Mouse (Mus musculus) c-Kit-positive CD71-positive TER-119-negative erythroid progenitor cells, embryonic 14.5 days (primary cell): ENCODE results near the gene Cntrob.

ENCODE experiments used
- DNase-seq: peaks from one replicate; pipeline ENCODE4 v3.0.0-alpha.2; 2013; ENCODE audit warnings: low read depth

Gene Cntrob

DNA sequence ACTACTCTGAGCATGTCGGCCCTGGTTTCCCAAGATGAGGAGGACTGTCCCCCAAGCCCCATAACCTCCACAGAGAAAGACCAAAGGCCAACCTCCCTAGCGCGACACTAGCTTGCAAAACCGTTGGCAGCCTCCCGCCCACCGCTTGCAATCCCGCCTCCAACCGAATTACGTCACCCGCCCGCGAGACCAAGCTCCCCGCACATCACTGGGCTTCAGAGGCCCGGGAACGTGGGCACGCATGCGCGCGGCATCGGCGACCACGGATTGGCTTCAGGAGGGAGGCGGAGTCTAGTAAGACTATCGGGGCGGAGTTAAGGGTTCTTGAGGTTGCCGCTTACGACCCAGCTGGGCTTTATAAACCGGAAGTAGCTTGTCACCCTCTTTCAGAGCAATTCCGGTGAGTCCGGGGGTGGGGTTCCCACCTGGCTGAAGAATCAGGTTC is at the start of gene Cntrob, which contains the start of gene Trappc1:
TSS of gene Cntrob (minus strand) at position 109 of the 445 bp plus-strand sequence.
TSS of gene Trappc1 (plus strand) at position 314 of the 445 bp plus-strand sequence.
- DNase-seq, result peak; percentile 97

DNA sequence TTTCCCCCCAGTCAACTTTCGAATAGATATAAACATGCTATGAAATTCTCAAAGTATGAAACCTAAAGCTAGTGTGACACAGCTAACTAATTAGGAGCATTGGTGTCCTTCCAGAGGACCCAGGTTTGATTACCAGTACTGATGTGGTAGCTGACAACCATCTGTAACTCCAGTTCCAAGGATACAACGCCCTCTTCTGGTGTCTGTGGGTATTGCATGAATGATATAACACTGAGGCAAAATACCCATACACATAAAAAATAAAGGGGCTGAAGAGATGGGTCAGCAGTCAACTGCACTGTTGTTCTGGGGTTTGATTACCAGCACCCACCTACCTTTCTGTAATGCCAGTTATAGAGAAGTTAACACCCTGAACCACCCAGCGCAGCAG is 49.2 kb upstream of the Cntrob start:
- DNase-seq, result no peak

DNA sequence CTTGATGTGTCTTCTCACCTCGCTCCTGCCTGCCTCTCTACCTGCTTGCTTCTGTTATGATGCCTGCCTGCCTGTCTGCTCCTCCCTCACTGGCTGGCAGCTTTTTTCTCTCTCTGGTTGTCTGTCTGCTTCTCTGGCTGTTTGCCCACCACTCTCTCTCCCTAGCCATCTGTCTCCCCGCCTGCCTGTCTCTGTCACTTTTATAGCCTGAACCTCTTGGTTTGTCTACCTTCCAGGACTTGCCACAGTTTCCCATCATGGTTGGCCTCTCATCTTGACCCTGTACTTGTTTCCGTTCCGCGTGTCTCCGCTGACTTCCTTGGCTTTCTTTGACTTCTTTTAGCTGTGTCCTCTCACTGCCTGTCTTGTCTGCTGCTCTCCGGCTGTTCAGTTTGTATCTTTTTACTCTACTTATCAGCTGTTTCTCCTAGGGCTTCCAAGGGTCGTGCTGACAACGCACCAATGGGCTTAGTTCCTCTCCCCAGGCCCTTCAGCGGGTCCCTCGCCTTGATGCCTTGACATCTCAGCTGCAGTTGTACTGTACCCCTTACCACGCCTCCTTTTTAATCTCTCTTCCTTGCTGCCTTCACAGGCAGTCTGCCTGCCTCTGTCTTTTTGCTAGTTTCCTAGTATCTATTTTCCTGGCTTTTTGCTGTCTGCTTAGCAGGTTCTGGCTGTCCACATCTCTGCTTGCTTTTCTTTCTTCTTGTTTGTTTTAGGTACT is 48.6 kb upstream of the Cntrob start:
- no peak for DNase-seq

DNA sequence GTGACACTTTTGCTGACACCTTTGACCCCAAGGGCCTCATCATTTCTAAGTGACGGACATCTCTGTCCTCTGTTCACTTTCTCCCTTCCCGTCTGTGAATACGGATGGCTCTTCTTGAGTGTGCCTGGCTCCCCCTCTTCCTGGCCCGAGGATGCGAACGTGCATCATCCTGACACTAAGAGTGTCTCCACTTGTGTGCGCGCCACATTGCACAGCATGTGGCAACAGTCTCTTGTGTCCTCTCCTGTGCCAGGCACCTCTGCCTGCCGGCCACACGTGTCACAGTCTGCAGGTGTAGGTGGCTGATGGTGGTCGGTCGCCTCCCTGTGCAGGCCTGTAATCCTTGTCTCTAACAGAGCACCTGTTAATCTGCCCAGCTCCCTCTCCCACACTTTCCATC is 48.0 kb upstream of the Cntrob start:
- DNase-seq, result no peak

DNA sequence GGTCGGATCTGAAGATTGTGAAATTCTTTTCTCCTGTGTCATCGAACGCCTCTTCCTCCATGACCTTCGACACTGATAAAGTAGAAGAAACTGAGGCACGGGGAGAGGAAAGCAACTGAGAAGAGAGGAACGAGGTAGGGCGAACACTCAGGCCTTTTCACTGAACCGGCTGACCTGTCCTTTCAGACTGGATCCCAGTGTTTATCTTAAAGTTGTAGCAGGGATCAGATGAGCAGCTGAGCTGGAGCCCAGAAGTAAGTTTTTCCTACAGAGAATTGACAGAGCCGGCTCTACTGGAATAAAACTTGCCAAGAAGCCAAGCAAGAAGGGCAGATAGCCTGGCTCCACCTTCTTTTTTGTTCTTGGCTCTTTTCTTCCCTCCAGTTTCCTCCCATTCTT is 47.2 kb upstream of the Cntrob start:
- DNase-seq, result no peak

DNA sequence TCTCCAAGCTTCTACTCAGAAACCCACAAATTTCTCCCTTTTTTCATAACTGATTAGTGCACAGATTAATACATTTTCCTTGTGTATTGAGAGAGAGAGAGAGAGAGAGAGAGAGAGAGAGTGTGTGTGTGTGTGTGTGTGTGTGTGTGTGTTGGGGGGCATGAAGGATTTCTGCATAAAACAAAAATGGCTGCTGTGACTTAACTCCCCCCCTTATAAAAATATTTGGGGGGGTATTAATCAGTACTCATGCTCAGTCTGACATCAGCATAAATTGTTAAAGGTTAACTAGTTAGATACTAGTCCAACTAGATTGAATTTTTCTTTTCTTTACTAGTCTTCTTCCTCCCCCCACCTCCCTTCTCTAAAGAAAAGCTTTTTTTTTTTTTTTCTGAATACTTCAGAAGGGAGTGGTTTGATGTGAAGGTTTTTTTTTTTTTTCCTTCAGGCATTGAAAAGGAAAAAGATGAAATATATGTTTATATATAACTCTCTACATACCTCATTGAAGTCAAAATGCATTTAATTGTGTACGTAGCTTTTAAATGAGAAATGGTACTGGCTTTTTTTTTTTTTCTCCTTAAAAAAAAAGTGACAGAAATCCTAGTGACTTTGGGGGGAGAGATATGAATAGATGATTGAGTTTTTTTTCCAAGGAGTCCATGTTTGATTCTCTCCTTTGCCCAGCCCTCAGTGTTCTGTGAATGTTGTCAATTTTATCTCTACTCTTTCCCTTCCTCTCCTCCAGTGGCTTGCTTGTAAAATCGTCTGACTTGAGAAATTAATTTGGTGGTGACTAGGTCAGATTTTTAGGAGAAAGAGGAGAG is 46.6 kb upstream of the Cntrob start:
- DNase-seq, result no peak

DNA sequence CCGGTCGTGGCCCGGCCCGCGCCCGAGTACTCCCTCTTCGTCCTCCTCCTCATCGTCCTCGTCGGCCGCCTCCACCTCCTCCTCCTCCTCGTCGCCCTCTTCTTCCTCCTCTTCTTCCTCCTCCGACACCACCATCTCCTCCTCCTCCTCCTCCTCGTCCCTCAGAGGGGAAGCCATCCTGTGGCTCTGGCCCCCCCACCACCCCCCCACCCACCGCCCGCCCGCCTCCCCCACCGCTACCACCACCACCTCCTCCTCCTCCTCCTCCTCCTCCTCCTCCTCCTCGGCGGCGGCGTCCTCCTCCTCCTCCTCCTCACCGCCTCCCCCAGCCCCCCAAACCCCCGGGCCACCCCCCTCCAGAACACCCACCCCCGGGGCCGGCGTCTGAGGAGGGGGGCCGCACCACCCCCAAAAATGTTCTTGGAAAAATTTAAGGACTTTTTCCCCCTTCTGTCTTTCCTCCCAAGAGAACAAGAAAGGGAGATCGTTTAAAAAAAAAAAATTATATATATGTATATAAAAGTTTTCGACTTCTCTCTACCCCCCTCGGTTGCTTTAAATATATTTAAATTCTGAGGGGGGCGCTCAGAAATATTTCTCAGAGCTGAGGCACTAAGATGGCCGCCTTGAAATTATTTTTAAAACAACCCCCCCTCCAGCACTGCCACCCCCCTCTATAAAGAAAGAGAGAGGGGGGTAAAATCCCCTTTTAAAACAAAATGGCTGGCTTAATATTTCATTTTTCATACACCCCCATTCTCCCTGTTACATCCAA is 45.8 kb upstream of the Cntrob start, which contains the start of gene Chd3:
TSS of gene Chd3 (minus strand) at position 192 of the 775 bp plus-strand sequence.
- DNase-seq, result no peak

DNA sequence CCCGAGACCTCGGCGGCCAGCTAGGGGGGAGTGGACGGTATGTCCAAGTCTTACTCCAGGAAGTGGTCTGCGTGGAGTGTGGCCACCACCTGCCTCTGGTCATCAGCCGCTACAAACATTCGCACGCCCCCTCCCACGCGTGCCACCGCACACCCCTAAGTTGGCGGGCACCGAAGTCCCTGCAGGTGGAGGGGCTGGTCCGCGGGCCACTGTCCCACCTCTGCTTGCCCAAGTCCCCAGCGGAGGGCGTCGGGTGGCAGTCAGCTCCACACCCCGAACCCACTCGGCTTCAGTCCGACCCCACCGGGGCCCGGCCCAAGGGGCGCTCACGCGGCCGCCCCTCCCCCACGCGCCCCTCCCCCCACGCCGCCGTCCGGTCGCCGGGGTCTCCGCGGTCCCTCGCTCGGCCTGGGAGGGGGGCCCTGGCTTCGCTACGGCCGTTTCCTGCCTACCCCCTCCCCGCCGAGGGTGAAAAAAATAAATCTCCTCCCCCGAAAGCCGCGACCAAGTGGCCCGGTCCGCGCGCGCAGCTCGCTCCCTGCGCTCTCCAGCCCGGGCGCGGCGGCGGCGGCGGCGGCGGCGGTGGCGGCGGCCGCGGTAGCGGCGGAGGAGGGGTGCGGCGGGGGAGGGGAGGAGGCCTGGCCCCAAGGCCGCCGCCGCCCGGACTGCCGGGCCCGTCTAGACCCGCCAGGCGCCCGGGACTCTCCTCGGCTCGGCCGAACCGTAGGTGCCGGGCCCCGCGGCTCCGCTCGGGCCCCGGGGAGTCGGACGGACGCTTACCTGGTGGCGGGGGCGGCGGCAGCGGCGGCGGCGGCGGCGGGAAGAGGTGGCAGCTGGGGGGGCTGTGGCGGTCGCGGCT is 45.0 kb upstream of the Cntrob start:
- no peak for DNase-seq

DNA sequence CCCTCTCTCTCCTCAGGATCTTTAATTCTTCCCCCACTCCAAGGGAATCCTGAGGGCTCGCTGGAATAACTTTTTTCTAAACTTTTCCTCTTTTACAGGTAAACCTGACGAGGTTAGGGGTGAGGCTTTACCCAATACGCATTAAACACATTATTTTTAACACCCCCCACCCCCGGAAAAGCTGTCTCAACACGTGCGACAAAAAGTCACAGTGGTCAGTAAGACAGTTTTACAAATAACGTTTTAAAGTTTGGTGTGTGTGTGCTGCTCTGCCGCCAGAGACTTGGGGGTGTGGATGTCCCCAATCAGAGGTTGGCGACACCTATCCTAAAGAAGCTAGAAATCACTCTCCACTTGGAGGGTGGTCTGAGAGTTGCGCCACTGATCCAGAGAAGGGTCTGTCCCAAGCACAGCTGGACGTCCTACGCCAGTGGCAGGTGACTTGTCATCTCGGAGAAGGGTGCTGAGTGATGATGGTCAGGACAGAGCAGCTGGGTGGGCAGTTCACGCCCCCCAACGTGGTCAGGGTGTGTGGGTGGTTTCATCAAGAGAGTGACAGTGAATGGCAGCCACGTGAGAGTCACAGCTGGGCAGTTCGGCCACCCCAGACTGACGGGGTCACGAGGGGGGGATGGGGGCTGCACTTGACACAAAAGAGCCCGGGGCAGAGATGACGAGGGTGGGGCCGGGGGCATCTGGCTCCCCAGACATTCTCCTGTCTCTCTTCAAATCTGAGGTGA is 44.2 kb upstream of the Cntrob start:
- no peak for DNase-seq

DNA sequence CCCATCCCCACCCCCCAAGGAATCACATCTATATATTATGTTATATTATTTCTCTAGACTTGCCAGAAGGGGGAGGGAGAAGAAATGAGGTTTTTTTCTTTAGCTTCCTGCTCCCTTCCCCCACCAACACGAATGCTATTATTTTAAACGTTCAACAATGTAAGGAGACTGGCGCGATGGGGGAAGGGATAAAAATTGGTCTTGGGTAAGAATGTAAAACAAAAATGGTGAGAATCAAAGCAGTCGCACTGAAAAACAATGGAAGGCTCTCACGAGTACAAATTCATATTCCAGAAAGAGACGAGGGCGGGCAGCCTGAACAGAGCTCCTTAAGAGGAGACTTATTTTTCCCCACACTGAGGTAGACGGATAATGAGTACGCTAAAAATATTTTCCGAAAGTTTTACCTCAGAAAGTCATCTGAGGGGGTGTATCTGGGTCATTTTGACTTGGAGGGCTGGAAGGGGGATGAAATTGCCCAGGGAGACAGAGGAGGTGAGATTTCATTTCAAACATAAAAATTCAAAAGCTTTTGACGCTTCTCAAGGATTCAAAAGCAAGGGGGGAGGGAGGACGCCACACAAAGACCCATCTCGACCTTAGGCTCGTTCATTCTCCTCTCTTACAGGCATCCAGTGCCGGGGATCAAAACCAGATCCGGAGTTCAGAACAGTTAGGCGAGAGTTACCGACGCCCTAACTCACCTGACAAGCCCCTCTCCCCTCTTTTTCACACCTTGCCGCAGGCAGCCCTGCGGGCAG is 43.5 kb upstream of the Cntrob start:
- DNase-seq, result no peak

DNA sequence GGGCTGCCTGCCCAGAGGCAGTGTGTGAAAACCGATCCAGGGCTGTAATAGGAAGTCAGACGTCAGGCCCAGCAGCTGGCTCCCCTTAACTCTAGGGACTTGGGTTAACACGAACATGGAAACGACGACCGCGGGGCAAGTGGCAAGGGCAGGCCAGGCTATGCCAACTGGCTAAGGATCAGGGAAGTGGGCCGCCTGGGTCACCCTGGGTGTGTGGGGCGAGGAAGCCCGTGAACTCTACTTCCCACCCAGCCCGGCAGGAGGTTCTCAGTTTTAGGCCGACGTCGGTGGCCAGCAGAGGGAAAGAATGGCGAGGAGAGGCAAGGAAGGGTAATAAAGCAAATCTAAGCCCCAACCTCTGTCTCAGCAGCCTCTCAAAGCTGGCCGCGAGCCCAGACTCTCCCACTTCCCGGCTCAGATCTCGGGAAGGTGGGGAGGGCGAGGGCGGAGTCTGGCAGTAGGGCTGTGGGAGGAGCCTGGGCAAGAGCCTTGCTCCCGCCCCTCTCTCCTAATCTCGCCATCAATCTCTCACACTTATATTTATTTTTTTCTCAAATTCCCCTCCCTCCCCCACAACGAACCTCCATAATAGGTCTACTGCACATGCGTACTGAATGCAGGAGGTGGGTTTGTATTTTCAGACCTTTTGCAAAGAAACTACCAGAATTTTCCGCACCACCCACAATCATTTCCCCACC is 42.7 kb upstream of the Cntrob start:
- DNase-seq, result no peak

DNA sequence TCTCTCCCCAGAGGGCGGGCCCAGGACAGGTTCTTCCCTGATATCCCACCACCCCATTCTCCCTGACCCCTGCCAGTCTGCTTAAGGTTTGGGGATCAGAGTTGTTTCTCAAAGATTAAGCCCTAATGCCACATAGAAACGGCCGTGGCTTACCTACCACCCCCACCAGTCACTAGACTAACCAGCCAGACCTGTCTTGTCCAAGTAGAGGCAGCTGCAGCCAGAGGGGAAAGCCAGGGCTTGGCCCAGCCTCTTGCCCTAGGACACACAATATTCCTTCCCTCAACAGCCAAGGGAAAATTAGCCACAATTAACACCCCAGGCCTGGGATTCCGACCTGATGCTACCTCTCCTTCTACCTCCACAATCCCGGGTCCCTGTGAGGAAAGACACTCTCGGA is 42.1 kb upstream of the Cntrob start:
- DNase-seq, result no peak

DNA sequence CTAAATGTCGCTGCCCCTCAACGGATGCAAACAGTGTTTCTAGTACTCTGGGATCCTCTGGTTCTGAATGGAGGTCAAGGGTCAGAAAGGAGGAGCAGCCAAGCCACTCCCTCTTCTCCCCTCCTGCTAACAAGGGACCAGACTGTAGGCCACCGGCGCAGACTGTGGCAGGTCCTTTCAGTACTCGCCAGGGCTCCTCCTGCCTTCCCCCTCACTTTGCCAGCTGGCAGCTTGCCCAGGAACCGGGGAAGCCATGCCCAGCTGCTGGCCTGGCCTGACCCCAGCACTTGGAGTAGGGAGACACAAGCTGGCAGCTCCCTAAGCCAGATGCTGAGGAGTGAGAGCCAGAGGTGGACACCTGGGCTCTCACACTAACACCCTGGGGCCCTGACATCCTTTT is 41.3 kb upstream of the Cntrob start:
- DNase-seq, result no peak

DNA sequence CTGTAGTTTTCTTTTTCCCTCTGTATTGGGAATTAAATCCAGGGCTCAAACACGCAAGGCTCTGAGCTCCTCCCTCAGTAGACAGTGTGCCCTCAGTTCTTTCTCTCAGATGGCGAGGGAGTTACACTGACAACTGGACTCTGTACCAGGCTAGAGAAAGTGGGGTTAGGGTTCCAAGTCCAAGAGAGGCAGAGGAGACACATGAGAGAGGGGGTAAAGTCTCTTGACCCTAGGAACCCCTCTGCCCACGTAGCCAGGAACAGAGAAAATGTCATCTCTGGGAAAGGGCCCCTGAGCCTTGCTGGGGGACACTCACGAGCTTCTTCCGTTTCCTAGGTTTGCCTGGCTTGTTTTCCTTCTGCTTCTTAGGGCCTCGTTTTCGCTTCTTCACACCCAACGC is 40.8 kb upstream of the Cntrob start:
- DNase-seq, result no peak

DNA sequence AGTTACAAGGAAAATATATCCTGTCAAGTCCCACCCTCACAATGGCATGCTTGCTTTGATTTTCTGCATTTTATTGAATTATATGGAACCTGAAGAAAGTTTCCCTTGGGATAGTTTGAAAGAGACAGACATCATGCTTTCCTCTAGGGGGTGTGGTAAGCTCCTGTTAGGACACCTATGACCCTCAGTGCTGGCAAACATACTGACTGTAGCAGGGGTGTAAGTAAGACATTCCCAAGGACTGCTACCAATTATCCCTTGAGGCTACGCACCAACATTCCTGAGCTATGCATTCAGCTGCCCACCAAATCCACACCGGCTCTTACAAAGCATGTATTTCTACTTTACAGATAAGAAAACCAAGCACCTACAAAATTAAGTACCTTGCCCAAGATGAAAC is 38.9 kb upstream of the Cntrob start:
- no peak for DNase-seq

DNA sequence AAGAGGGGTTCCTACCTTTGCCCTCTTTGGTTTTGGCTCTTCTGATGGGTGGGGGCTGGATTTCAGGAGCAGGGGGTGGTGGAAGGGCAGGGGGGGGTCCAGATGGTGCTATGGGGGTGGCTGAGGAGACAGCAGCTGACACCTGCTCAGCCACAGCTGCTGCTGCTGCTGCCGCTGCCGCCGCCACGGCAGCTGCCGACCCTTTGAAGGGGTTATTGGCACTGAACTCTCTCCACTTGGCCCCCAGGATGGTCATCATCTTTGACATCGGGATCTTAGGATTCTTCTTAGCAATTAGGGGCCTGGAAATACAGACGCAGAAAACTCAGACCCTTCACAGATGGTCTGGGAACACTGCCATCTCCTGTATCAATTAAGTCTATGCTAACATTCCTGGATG is 38.4 kb upstream of the Cntrob start:
- no peak for DNase-seq

DNA sequence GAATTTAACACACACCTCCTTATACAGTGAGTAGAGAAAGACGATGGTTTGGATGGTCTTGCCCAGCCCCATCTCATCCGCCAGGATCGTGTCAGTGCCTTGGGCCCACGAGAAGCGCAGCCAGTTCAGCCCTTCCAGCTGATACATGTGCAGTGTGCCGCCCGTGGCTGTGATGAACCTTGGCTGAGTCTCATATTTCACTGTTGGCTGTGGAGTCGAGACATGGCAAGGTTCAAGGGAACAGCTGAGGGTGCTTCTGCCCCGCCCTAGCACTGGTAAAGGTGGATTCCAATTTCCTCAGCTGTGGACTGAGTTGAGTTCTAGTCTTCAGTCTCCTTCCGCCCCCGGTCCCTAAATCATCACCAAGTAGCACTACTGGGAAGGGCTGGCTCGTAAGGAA is 34.1 kb upstream of the Cntrob start:
- no peak for DNase-seq

DNA sequence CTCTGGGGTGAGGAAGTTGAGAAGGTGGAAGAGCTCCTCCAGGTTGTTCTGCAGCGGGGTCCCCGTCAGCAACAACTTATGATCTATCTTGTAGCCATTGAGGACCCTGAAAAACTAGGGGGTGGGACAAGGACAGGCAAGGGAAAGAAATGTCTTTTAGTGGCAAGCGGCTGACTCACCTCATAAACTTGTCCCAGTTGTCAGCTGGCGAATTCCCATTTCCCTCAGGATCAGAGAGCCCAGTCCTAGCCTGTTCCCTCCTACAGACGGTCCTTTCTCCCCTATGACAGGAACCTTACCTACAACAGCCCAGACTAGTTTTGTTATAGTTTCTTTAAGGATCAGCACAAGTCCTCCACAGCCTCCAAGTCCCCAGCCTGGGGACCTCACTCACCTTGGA is 33.0 kb upstream of the Cntrob start:
- no peak for DNase-seq

DNA sequence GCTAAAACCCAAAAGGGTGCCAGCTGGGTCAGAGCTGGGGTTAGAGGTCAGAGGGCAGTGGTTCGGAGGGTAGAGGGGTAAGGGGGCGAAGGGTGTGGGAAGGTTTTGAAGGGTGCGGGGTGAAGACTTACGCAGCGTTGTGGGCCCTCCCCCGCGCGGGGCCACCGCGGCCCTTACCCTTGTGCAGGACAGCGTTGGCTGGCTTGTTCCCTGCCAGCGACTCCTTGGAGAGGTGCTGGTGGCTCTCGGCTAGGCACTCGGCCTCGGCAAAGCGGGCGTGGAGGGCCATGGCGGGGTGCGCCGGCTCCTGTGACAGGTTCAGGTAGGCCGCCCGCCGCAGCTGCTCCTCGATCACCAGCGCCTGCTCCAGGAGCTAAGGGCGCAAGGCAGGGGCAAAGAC is 22.9 kb upstream of the Cntrob start:
- DNase-seq, result no peak
